Mouse (Mus musculus) E14TG2a.4 (cell line): Measurements from ENCODE around the gene Dmrt3.

ENCODE experiments used
- CTCF ChIP-seq: conservative IDR thresholded peaks from 2 replicates; pipeline ENCODE4 v1.5.1; 2014; ENCODE audit warnings: low read length
- NANOG ChIP-seq: IDR thresholded peaks from 2 replicates; pipeline ENCODE4 v1.6.1; 2014; ENCODE audit warnings: borderline replicate concordance, low read length, mixed read lengths
- POU5F1 ChIP-seq: IDR thresholded peaks from 2 replicates; pipeline ENCODE4 v1.6.1; 2014; ENCODE audit warnings: low read length, borderline replicate concordance

- no peak for TF ChIP-seq CTCF
- TF ChIP-seq POU5F1 = no peak
- TF ChIP-seq NANOG = no peak
These were observed 460 bp downstream of the Dmrt3 start for GRCm38 (mm10) chr19:25610411-25611111.
